Mouse (Mus musculus) testis, adult 2 months (tissue): Measurements from ENCODE around the gene Dnaja3.

Experiments used
- CTCF ChIP-seq: fragments of 200-500 bp; IDR thresholded peaks from 2 replicates; pipeline ENCODE4 v1.5.1; 2012; ENCODE audit warnings: low read depth, mild to moderate bottlenecking, inconsistent platforms, low read length, moderate library complexity; ENCODE audit not compliant: control insufficient read depth, insufficient read depth, insufficient replicate concordance
- POLR2A ChIP-seq: fragments of 200-500 bp; IDR thresholded peaks from 2 replicates; pipeline ENCODE4 v1.6.1; 2012; ENCODE audit warnings: low read depth, mild to moderate bottlenecking, inconsistent platforms, low read length, moderate library complexity; ENCODE audit not compliant: control insufficient read depth

DNA sequence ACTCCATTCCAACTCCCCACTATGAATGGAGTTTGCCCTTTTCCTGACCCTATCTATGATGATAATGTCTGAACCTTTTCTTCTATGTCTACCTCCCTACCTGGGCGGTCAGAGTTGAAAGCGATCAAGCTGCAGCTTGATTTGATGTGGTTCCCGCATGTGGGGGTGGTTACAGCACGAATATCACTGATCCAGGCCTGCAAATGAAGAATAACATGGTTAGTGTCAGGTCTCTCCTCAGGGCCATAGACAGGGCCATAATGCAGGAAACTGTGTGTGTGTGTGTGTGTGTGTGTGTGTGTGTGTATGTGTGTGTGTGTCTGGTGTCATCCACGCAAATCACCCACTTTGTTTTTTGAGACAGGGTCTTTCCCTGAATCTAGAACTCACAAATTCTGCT is 37.0 kb downstream of the Dnaja3 start:
- TF ChIP-seq POLR2A: no peak
- no peak for TF ChIP-seq CTCF
